Mouse (Mus musculus) E14TG2a.4 (cell line): ENCODE measurements around the gene Abca7.

ENCODE experiments used
- CTCF ChIP-seq: conservative IDR thresholded peaks from 2 replicates; pipeline ENCODE4 v1.5.1; 2014; ENCODE audit warnings: low read length
- NANOG ChIP-seq: IDR thresholded peaks from 2 replicates; pipeline ENCODE4 v1.6.1; 2014; ENCODE audit warnings: borderline replicate concordance, low read length, mixed read lengths
- POU5F1 ChIP-seq: IDR thresholded peaks from 2 replicates; pipeline ENCODE4 v1.6.1; 2014; ENCODE audit warnings: low read length, borderline replicate concordance

GRCm38 (mm10) chr10:79995636-79996035, 658 bp upstream of the Abca7 start:
- TF ChIP-seq CTCF (no peak), NANOG (no peak), POU5F1 (no peak)
